Mouse (Mus musculus) mouse embryonic stem cell (cell line): ENCODE data around the gene Tspan11.

Experiments
- in situ Hi-C, 2 experiments: fragments of 300-500 bp; cut with MboI; formaldehyde crosslinking; loops; 1 replicate in 1 of 2; 3 replicates in 1 of 2; pipeline ENCODE4 v1.14.3; 2019 to 2020; ENCODE audit warnings: low sequenced_read_pairs in 2 of 2, low pct_unique_long_range_greater_than_20kb in 1 of 2, mixed read lengths in 1 of 2; ENCODE audit not compliant: unreplicated experiment in 1 of 2

Tspan11 gene

DNA sequence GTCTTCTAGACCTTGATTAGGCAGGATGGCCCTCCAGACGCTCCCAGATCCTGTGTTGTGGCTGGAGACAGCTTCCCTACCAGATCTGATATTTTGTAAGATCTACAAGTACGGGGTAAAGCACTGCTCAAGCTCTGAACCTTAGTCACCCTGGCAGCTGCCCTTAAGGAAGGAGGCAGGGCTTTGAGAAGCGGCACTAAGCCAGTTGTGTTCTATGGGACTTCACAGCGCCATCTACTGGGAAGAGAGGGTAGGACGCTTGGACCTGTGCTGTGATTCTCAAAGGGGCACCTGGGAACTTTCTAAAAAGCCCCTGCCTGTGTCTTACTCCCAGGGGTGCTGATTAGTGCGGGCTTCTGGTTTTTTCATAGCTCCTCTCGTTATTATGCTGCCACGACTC is 33.3 kb downstream of the Tspan11 start:
- in situ Hi-C loops = no loop called here

DNA sequence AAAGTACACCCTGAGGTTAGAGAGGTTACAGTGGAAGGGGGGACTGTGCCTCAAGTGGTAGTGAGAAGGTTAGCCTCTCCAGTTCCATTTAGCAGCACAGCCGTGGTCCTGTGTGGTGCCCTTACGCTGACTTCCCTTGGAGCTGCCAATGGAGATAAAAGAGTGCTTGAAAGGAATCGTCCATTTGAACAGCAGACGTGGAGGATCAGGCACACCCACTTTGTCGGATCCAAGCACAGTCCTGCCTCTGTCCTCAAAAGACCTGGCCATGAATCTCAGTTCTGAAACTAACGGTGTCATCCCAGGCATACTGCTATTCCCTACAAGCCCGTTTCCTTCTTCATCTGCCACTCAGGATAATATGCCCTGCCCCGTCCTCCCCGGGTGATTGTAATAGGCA is 34.6 kb downstream of the Tspan11 start:
- in situ Hi-C loops = no loop called here

GRCm38 (mm10) chr6:127923296-127923695 is 35.9 kb downstream of the Tspan11 start:
- in situ Hi-C loops = no loop called here

DNA sequence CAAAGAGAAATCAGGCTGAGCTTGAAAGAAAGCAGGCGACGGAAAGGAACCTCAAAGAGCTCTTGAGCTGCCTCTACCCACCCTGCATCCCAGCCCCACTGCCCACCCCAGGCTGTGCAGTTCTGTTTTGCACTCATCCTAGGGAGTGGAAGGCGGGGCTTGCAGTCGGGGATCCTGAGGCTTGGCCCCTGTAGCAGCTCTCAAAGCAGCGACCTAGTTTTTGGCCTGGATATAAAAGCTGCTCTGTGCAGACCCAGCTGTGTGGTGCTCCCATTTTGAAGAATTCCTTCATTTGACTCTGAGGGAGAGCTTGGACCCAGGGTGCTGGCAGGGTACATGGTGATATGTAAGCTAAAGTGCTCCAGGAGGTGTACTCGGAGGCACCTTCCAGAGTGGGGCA is 37.4 kb downstream of the Tspan11 start:
- in situ Hi-C loops = no loop called here

DNA sequence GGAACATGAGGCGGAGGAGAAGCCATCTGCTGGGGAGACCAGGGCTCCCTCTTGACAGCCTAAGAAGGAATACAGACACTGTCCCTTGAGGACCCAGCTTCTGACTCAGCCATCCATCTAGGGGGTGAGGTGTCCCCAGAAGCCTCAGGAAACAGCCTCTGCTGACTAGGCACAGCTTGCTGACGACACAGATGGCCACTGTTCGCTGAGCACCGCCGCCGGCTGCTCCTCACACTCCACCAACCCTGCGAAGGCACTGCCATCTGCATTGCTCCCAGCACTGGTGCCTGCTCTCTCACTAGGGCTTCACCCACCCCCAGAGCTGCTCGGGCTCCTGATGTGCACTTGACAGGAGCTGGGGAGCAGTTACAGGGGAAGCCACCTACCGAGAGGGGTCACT is 38.5 kb downstream of the Tspan11 start:
- in situ Hi-C loops = no loop called here

GRCm38 (mm10) chr6:127928682-127929081 is 41.3 kb downstream of the Tspan11 start:
- in situ Hi-C loops = no loop called here

GRCm38 (mm10) chr6:127932697-127933096 is 45.3 kb downstream of the Tspan11 start:
- in situ Hi-C loops = no loop called here

DNA sequence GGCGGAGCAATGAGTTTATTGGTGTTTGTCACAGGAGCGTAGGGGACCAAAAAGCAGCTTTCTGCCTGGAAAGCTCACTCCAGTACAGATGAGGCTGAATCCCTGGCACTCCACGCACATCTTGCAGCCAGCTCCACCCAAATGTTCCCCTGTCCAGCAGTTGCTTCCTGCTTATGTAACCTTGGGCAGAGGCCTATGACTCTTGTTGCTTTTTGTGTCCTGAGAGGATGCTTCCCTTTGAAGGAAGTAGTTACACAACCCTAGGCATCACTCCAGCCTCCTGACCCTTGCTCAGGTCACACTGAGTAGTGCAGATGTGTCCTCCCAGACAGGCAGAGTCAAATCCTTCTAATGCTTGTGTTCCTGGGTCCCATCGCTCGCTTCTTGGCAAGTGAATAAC is 46.5 kb downstream of the Tspan11 start:
- in situ Hi-C loops = no loop called here

- in situ Hi-C loops = no loop called here
These were observed 47.7 kb downstream of the Tspan11 start for GRCm38 (mm10) chr6:127935105-127935504.

GRCm38 (mm10) chr6:127942421-127942820 is 55.0 kb downstream of the Tspan11 start:
- in situ Hi-C loops = no loop called here

- in situ Hi-C loops = no loop called here
These were observed 58.3 kb downstream of the Tspan11 start for GRCm38 (mm10) chr6:127945725-127946124.

- in situ Hi-C loops = no loop called here
These were observed 61.3 kb downstream of the Tspan11 start for GRCm38 (mm10) chr6:127948656-127949055.

DNA sequence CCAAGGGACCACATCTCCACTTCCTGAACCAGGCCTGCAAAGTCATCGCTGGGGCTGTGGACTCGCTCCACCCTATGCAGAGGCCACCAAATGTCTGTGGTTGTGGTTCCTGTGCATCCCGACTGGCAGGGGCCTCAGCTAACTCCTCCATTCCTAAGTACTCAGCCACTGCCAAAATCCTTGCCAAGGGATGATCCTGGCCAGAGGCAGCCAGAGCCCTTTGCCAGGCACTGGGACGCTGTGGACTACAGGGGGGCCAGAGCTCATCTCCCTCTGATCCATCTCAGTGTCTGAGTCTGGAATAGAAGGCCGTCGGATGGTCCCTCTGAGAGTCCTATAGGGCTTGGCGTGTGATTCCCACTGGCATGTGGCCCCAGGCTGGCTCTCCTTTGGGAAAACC is 62.5 kb downstream of the Tspan11 start:
- in situ Hi-C loops = no loop called here

DNA sequence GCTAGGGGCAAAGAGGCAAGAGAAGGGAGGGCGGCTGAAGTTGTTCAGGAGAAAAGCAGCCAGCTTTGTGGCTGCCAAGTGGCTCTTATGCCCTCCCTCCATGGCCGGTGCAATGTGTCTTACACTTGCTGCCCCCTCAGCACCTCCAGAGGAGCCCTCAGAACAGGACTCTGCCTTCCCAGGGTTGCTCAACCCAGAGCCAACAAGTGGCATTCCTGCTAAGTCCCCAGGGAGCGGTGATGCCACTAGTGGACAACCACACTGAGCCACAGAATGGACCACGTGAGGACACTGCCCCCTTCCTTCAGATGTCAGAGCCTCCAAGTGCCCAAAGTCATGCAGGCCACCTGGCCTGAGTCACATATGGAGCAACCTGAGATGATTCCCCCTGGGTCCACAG is 65.7 kb downstream of the Tspan11 start:
- in situ Hi-C loops = no loop called here

DNA sequence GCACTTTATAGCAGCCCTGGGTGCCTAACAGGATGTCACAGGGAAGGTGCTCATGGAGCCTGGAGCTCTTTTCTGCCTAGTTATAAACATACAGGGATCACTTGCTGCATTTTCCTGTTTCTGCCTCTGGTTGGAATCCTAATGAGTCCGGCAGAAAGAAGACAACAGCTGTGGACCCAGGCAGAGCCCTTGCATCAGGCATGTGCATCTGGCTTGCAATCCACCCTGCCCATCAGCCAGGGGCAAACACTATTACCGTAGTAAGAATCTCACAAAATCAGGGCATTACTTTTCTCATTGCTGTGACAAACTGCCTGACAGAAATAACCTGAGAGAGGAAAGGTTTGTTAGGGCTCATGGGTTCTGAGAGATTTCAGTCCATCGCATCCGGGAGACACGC is 68.8 kb downstream of the Tspan11 start:
- in situ Hi-C loops = no loop called here

GRCm38 (mm10) chr6:127960203-127960602 is 72.8 kb downstream of the Tspan11 start:
- in situ Hi-C loops = no loop called here

DNA sequence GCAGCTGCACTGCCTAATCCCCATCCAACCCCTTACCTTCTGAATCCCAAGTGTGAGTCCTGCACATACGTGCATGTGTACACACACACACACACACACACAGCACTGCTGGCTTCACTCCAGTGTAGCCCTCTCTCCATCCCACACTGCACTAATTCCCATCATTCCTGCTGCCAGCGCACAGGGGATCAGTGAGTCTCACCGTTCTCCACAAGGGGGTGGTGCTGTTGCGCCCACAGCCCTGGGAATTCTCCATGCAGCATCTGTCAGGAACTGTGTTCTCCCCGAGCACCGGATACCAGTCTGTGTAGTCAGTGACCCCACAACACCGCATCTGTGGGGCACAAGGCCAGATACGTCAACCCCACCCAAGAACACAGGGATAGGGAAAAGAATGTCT is 78.1 kb downstream of the Tspan11 start:
- in situ Hi-C loops = no loop called here

DNA sequence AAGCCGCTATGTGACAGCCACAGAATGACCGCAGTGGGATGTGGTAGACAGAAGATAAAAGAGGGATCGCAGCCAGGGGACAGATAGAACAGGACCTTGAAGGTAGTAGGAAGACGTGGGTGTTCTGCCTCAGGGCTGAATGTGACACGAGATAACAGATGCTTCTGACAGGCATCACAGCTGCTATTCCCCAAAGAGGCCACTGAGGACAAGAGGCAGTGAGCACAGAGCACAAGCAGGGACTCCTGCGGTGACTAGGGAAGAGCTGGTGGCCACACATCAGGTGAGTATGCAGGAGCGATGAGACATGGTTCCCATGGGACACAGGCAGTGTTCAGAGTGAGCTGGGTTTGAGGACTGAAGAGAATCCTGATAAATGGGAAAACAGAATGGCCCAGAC is 82.3 kb downstream of the Tspan11 start:
- in situ Hi-C loops = no loop called here

- in situ Hi-C loops = no loop called here
These were observed 82.7 kb downstream of the Tspan11 start for GRCm38 (mm10) chr6:127970120-127970519.

DNA sequence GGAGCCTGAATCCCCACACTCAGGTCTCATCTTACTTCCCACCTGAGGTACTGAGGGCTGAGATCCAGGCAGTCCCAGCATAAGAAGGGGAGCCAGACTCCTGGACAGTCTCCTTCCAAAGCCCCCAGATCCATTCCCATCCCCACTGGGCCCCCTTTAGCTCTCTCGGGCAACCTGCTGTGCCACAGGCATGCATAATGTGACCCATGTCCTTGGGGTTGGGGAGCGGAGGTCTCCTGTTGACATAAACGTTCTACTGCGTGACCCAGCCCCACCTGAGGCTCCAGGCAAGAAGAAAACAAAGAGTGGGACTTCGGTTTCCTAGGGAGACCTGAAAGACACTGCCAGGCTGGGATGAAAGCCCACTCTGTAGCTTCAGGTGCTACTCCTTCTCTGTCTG is 83.5 kb downstream of the Tspan11 start:
- in situ Hi-C loops = no loop called here

GRCm38 (mm10) chr6:127971931-127972330 is 84.5 kb downstream of the Tspan11 start:
- in situ Hi-C loops = no loop called here
